Mouse (Mus musculus) frontal cortex, postnatal 36 days (tissue): ENCODE measurements at regions not wholly inside any gene's neighbourhood (a gene's known extent, or its start where the extent isn't known, plus 50 kb on each side); places are given as distances from the start of the nearest gene placed in this dataset.
A peak's percentile ranks its signal among the peaks of the same experiment; 100 is the strongest.

Experiments
- DNase-seq, 2 experiments: peaks; one replicate each; pipeline ENCODE4 v3.0.0; 2022; ENCODE audit warnings: low spot score in 2 of 2

GRCm38 (mm10) chr14:66584699-66585098 is 575.7 kb upstream of the Gulo start:
- DNase-seq, result no peak

GRCm38 (mm10) chr14:66579904-66580492 is 571.0 kb upstream of the Gulo start:
- DNase-seq, result no peak

GRCm38 (mm10) chr14:66566600-66566999 is 557.6 kb upstream of the Gulo start:
- DNase-seq, result no peak

- no peak for DNase-seq
Measured at GRCm38 (mm10) chr14:66562744-66563143, 553.7 kb upstream of the Gulo start.

DNA sequence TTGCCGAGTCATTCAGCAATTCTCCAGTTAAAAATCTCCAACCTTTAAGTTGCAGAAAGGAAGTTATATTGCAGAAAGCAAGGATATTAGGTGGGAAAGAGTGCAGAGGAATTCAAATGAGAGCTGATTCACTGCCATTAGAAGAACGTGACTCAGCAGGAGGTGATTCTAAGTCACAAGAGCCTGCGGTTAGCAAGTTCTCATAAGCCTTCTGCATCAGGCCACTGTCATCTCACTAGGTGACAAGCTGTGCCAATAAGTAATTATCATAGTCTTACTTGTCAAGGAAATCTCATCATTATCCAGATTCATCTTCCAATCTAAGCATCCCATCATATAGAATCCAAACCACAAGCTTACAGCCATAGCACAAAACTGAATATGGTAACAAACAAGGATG is 552.7 kb upstream of the Gulo start:
- DNase-seq, result no peak

- DNase-seq, result no peak
Measured at GRCm38 (mm10) chr14:66561042-66561590, 552.1 kb upstream of the Gulo start.

GRCm38 (mm10) chr14:66558393-66558792 is 549.4 kb upstream of the Gulo start:
- peak; percentile 21 to 72 for DNase-seq

DNA sequence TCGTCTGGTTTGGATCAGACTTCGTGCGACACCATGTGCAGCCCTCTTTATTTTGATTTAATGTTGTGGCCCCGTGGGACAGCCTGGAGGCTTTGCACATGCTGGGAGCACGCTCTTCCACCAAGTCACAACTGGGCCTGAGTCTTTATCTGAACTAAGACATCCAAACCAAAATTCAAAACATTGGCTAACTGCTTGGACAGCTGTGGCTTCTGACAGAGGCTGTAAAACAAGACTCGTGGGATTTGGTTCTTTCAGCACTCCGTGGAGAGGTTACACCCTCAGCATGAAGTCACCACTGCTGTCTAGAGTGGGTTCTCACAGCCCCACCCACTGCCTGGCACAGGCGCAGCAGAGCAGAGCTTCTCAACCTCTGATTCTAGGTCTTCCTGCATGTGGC is 548.6 kb upstream of the Gulo start:
- peak; percentile 24 to 27 for DNase-seq

DNA sequence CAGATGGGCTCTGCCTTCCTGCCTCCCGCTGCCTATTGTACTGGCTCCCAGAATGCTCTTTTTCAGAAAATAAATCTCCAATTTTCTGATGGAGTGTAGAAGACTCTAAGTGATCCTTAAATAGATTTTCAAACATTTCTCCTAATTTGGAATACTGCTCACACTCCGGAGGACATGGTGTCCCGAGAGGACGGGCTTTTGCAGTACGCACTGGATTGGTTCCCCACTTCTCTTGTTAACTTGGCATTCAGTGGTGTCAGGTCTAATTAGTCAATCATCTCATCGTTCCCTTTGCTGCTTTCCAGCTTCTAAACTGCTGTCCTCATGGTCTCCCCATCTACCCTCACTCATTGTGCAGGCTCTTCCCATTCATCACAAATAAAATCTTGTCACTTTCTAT is 529.5 kb upstream of the Gulo start:
- DNase-seq, result peak in 1 of 2 experiments; percentile 29

- DNase-seq, result no peak
Measured at GRCm38 (mm10) chr14:66534671-66535070, 525.7 kb upstream of the Gulo start.

GRCm38 (mm10) chr14:66528135-66528534 is 519.1 kb upstream of the Gulo start:
- no peak for DNase-seq

GRCm38 (mm10) chr14:66527061-66527460 is 518.1 kb upstream of the Gulo start:
- DNase-seq, result peak; percentile 50 to 63

DNA sequence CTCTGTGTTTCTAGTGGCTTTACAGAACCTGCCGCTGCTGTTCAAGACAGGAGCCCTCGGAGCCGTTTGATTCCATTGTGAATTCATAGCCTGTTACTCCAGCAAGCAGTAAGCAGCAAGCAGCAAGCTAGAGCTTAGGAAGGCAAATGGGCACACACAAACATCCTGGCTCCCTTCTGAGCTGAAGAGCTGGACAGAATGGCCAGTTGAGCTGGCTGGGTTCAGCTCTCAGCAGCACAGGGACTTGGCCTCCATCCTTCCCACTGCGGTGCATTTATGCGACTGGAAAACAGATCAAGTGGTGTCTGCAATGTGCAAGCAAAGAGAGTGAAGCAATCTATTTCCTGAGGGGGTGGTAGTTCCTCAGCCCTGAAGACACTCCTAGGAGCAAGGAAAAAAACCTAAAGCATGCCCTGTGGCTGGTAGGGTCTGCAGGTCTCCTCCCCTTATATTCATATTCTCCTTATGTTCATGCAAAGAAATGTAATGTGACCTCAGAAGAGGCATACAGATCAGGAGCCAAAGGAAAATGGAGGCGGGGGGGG is 513.9 kb upstream of the Gulo start:
- DNase-seq, result peak in 1 of 2 experiments; percentile 53

DNA sequence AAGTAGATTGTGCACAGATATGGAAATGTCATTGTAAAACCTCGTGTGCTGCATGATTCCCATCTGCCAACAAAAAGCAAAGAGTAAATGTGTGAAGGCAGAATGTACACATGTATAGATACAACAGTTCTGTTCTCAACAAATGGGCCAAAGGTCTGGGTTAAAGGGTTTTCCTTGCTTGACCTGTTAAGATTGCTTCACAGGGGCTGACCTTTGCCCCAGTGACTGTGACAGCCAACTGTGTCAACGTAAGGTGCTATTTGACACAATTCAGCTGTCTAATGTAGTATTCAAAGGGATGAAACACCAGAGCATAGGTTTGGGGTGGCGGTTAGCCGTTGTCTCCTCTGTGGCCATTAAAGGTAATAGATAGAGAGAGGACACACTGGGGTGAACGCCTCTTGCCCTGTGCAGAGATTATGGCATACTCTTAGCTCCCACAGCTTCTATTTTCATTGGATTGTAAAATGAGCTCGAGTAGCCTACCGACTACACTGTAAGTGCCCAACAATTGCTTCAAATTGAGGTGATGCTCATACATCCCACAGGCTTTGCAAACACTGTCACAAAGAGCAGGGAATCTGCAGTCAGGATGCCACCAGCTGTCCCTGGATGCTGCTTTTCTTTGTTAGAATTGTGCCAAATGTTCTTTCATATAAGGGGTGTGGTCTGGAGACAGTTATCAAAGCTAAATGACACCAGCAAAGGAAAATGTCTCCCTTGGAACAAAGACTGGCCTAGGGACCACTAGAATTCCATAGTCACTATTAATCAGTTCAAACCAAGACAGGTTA is 513.0 kb upstream of the Gulo start:
- DNase-seq, result no peak

DNA sequence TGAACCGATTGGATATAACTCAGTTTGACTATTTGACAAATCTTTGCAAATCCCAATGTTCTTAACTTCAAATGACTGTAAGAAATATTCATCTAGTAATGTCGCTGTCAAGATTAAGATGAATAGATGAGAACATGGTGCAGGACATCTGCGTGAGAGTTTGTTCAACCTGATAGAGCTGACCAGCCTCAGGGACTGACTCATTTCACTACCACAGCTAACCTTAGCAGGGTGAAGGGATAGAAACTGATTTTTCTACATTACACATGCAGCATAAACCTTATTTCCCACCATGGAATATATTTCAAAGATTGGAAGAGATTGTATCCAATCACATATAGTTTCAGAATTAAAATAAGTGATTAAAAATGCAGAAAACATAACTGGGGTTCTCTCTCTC is 507.8 kb upstream of the Gulo start:
- DNase-seq, result no peak

GRCm38 (mm10) chr14:66510750-66511149 is 501.7 kb upstream of the Gulo start:
- DNase-seq, result no peak

DNA sequence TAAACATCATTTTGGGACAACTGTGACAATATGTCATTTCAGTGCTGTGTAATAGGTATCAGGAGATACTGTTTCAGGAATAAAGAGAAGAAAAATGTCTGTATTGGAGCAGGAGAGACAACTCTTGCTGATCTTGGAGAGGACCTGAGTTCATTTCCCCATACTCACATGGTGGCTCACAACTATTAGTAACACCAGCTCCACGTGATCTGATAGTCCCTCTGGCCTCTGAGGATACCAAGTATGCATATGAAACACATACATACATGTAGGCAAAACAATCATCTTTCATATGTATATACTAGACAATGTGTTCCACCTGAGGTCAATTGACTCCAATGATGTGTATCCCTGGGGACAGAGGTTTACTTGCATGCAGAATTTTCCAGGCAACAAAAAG is 501.2 kb upstream of the Gulo start:
- no peak for DNase-seq

DNA sequence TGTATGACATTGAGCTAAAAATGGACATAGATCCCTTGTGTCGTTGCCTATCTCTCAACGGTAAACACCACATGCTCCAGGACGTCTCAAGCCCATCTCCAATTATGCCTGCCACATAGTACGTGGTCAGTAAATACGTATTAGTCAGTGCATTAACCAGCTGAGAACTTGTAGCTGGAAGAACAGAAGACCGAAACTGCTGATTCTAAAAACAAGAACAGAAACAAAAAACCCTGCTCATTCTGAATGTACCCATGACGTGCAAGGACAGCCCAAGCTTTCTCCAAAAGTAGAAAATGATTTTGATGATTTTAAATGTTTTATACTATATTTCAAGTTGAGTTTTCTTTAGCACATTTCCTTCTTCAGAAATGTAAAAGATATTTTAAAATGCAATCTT is 500.7 kb upstream of the Gulo start:
- DNase-seq, result no peak

DNA sequence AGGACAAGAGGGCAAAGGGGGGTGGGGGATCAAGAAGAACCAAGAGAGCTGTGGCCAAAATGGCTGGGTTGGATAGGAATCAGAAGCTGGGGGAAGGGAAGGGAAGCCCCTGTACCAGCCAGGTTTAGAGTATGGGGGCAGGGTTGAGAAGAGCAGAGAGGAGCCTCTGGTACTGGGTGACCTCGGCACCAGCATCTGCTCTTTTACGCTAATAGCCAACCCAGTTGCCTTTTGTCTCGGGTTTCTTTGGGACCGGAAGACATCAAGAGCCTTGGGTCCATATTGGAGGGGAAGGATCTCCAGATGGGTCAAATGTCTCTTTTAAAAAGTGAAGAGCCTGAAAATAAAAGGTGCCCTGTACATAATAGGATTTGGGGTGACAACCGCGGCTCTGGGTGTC is 493.0 kb upstream of the Gulo start:
- no peak for DNase-seq

GRCm38 (mm10) chr14:66499896-66500295 is 490.9 kb upstream of the Gulo start:
- peak; percentile 43 to 63 for DNase-seq

DNA sequence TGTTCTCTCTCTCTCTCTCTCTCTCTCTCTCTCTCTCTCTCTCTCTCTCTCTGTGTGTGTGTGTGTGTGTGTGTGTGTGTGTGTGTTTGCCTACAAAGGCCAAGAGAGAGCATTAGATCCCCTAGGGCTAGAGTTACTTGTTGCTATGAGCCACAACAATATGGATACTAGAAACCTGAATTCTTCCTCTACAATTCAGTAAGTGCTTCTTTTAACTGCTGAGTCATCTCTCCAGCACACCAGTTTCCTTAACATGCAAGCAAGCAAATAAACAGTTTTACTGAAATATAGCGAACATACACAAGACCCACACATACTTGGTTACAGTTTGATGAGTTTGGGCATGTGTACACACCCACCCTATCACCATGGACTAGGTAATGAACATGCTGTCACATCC is 486.1 kb upstream of the Gulo start:
- DNase-seq, result no peak

GRCm38 (mm10) chr14:66494518-66494923 is 485.5 kb upstream of the Gulo start:
- DNase-seq, result peak; percentile 85 to 88

DNA sequence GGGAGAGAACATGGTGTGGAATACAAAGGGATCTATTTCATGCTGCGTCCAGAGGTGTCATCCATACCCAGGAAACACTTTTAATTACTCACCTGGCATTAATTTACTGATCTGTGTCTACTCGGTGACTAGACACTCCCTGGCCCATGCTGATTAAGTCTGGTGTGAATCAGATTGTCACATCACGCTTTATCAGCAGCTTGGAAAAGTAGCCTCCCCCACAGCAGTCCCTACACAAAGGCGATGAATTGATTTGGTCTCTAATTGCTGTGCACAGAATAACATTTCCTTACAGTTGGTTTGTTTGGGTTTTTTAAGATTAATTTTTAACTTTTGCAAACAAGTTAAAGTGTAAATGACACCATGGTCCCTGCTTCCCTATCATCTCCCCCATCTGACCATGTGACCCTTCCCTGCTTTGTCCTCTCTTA is 484.7 kb upstream of the Gulo start:
- no peak for DNase-seq
